Comparison of ENCODE assay signal across 23 mouse cellular contexts in genomic region chr11:84040621-84041020, GRCm38 (mm10). TPM values are rescaled to one million over a fixed set of nuclear protein-coding genes. Genes with fewer than 3 reads are reported as not detected.
A peak's percentile ranks its signal among the peaks of the same experiment; 100 is the strongest.
DNase-seq lines count a peak whose midpoint lies in the region; ATAC-seq lines count a peak whose summit lies in the region.
"Had no signal": no experiment of that assay in that cellular context is flagged by ENCODE, and none has a peak within 500 bp of the region (broad histone marks: within the 10 kb centered on the region; RNA-seq: fewer than 3 reads in every experiment).

No protein-coding gene starts in this region.

- H3K4me3 ChIP-seq in forebrain, embryonic 13.5 days = no peak overlapping the region
- no peak overlapping the region for H3K4me3 ChIP-seq in forebrain, embryonic 12.5 days (replicated peaks)
- H3K4me3 ChIP-seq: embryonic facial prominence, embryonic 15.5 days; erythroblast, embryonic 14.5 days; forebrain, embryonic 10.5 days; heart, embryonic 15.5 days had no signal

- peaks cover 49% of the 10 kb centered on the region for H3K36me3 ChIP-seq in forebrain, embryonic 13.5 days (ENCODE audit: poor library complexity, severe bottlenecking)
- H3K36me3 ChIP-seq in forebrain, embryonic 12.5 days (replicated peaks) = peaks cover 42% of the 10 kb centered on the region

- DNase-seq in lung, adult 18-20 months = peak; percentile 23 to 35
- DNase-seq in lung, postnatal 25 days (ENCODE audit: low spot score) = no peak
- peak; percentile 60 for DNase-seq in lung, postnatal 14 days
- no peak for DNase-seq in thymus, adult 18-20 months
- no peak for DNase-seq in neural tube, embryonic 10.5 days (ENCODE audit: extremely low spot score, low spot score)
- DNase-seq: adrenal gland, adult 8-10 months; adrenal gland, postnatal 36 days; B cell, adult 2 months; cerebellum, adult 2 months; embryo, embryonic 11 days; gastrocnemius, postnatal 36 days; heart, adult 18-20 months; heart, postnatal 14 days had no signal

- H3K27me3 ChIP-seq in forebrain, embryonic 13.5 days = no peaks in the 10 kb centered on the region
- no peaks in the 10 kb centered on the region for H3K27me3 ChIP-seq in forebrain, embryonic 12.5 days
- H3K27me3 ChIP-seq: embryonic facial prominence, embryonic 15.5 days had no signal

- ATAC-seq in forebrain, embryonic 13.5 days = no peak
- no peak for ATAC-seq in forebrain, embryonic 12.5 days (ENCODE audit: low FRiP score)
- ATAC-seq: CD4-positive, CD25-positive, alpha-beta regulatory T cell, adult 4 months had no signal

- 69% methylated on average over 6 of the region's 6 CpGs for WGBS in forebrain, embryonic 13.5 days
- 73% methylated on average over 6 of the region's 6 CpGs for WGBS in forebrain, embryonic 12.5 days

- H3K4me2 ChIP-seq in forebrain, embryonic 13.5 days = no peak overlapping the region
- no peak overlapping the region for H3K4me2 ChIP-seq in forebrain, embryonic 12.5 days
- H3K4me2 ChIP-seq: embryonic facial prominence, embryonic 15.5 days; heart, embryonic 11.5 days; heart, embryonic 15.5 days; hindbrain, embryonic 14.5 days had no signal

- no peak overlapping the region for H3K9ac ChIP-seq in forebrain, embryonic 13.5 days
- no peak overlapping the region for H3K9ac ChIP-seq in forebrain, embryonic 12.5 days
- H3K9ac ChIP-seq: embryonic facial prominence, embryonic 15.5 days; heart, embryonic 15.5 days; hindbrain, embryonic 14.5 days had no signal

- peak overlapping the region; percentile 17; the same call in 1 of the 2 replicates for H3K27ac ChIP-seq in forebrain, embryonic 13.5 days
- H3K27ac ChIP-seq in forebrain, embryonic 12.5 days = no peak overlapping the region
- H3K27ac ChIP-seq: embryonic facial prominence, embryonic 15.5 days; heart, embryonic 15.5 days; hindbrain, embryonic 14.5 days had no signal

- peaks cover 49% of the 10 kb centered on the region for H3K4me1 ChIP-seq in forebrain, embryonic 13.5 days
- peaks cover 46% of the 10 kb centered on the region for H3K4me1 ChIP-seq in forebrain, embryonic 12.5 days

- no peaks in the 10 kb centered on the region for H3K9me3 ChIP-seq in forebrain, embryonic 13.5 days (replicated peaks)
- no peaks in the 10 kb centered on the region for H3K9me3 ChIP-seq in forebrain, embryonic 12.5 days
- H3K9me3 ChIP-seq: embryonic facial prominence, embryonic 15.5 days; forebrain, embryonic 10.5 days; G1E; heart, embryonic 15.5 days had no signal

RNA-seq across cellular contexts. Expression of gene Dusp14, which starts 28.4 kb away (rescaled TPM):
- 27.6 and 33.8 TPM in 2 replicates for polyA plus RNA-seq in forebrain, embryonic 13.5 days (2015; fragmentation: Nextera tagmentation; extraction: Ambion mirVana)
- 19.9 and 20.6 TPM in 2 replicates for polyA plus RNA-seq in forebrain, embryonic 12.5 days (2016; fragmentation: Nextera tagmentation; extraction: Ambion mirVana)
- polyA plus RNA-seq: erythroblast, embryonic 14.5 days; G1E had no signal

Comparison
In these comparisons a context has a peak if more than half of its experiments do, and no peak if none do; other contexts are left out.
1. DNase-seq: peak in lung, adult 18-20 months (2 of 2) and lung, postnatal 14 days (single experiment); none in lung, postnatal 25 days (single experiment), thymus, adult 18-20 months (0 of 2) and neural tube, embryonic 10.5 days (single experiment).